Mouse (Mus musculus): ENCODE results near the gene Cgref1.

The Cgref1 gene

DNA sequence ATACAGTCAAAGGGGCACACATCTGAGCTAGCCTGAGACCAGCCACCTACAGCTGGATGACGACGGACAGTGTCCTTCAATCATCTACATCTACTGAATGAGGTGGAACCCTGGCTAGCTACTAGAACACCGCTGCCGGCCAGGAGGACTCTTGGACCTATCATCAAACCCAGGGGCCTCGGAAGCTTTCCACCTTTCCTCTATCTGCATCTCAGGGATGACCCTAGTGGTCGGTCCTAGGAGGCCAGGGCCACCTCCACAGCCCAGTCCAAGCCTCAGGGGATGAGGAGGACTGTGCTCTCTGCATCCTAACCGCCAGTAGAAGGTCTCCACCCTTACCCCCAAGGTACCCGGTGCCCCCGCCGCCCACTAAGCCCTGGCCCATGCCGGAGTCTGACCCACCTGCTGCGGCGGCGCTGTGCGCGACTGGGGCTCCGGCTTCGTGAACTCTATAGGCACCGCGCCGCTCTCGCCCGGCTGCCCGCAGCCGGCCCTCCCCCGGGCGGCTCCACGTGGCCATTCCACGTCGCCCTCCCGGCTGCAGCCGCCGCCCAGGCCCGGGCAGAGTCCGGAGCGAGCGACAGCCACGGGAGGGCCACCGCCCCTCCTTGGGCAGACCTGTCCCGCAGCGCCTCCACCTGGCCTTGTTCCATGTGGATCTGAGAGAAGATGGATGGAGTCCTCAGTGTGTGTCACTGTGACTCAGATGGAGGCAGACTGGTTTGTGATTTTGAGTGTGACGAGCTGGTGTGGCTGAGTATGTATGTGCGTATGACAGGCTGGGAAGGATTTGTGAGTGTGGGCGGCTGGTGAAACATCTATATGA is at the start of gene Cgref1:
TSS of gene Cgref1 (minus strand) at position 636 of the 826 bp plus-strand sequence.
- DNase-seq (ENCODE audit: extremely low spot score) = peak; percentile 64

DNA sequence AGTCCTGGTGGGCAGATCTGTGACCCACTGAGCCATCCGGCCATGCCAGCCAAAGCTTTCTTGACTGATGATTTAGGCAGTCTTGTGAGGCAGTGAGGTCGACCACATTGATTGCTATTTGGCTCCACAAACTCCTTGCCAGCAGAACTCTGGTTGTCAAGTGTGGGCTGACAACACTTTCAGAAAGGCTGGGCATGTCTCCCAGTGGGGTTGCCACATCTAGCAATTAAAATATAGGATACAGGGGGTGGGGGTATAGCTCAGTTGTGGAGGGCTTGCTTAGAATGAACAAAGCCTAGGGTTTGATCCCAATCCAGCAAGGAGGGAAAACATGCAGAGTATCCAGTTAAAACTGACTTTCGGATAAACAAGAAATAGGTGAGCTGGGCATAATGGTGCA is 48.7 kb upstream of the Cgref1 start:
- no peak for DNase-seq (ENCODE audit: extremely low spot score)

DNA sequence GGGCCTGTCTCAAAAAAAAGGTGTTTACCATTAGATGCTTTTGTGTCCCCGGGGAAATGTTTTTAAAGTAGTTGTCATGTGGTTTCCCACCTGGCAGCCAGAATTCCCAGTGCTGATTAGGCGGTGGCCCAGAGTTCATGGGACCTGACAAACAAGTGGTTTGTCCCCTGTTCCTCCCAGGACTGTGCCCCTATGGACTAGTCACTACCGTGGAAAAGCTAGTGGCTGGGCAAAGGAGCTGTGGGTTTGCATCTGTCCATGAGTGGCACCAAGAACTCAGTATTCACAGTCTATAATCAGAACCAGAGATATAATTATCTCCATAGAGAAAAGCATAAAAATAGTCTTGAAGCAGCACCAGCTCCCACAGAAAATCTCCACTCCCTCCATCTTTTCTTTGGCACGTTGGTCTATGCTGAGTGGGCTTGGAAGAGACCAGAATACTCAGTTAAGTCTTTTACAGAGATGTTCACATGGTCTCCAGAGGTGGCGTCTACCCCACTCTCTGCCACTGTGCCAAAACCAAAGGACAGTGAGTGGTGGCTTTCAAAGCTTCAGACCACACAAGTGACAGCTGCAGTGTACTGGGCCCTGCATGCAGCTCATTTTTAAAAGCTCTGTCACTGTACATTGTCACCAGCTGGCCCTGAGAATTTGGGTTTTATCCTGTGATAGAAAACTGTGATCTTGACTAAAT is 47.7 kb upstream of the Cgref1 start:
- DNase-seq (ENCODE audit: extremely low spot score) = no peak

DNA sequence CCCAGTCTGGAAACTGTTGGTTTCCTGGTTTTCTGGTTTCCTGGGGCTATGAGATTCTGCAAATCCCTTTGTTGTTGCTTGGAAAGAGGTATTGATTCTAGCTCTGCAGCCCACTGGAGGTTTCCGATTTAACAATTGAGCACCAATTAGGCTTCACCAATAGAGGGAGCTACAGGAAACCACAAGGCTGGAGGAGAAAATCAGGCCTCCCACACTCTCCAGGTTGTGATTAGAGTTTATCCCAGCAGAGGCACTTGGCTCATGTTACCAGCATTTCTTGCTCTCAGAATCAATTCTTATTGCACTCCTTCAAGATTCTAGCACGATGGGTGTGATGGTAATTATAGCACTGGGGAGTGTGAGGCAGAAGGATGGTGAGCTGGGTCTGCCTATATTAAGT is 37.0 kb upstream of the Cgref1 start:
- peak; percentile 20 for DNase-seq (ENCODE audit: extremely low spot score)

DNA sequence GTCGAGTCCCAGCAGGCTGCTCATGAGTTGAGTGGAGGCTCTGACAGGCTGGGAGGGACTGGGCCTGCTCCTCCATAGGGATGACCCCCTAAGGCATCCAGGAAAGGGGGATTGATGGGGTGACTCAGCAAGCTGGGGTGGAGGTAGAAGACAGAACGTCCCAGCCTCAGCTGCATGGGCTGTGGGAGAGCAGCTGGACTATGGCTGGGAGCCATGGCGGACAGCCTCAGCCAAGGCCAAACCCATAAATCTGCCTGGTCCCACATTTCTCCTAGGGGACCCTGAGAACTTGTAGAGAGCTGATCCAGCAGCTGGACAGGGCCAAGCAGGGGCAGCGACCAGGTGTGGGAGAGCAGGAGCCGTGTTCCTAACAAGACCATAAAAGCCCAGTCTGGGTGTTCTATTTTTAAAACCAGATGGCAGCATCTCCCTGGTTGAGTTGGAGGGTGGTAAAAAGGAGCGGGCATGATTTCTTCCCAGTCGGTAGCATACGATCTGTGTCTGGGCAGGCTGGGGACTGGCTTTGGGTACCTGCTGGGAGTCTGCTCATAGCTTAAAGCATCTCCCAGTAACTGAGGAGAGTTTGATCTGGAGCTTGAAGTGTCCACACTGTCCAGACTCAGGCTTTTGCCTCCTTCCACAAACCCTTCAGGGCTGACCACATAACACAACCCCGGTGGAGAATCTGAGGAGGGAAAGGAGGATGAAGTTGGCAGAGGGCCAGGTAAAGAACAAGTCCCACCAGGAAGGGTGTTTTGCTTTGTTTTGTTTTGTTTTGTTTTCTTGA is 29.7 kb upstream of the Cgref1 start:
- DNase-seq (ENCODE audit: extremely low spot score) = no peak

DNA sequence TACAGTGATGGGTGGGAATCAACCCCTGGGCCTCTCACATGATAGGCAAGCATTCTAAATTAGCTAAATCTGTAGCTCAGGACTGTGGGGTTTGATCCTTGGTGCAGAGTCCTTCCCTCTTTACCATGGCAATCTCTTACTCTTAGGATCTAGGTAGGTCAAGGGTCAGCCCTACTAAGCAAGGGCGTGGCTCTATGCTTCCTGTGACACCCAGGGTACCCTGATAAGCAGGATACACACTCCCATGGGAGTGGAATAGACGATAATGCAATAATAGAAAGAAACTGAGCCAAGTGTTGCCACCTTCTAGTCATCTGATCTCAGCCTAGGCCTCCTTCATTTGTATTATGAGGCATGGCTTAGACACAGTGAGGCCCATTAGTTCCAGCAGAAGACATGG is 24.0 kb upstream of the Cgref1 start:
- DNase-seq (ENCODE audit: extremely low spot score) = no peak

DNA sequence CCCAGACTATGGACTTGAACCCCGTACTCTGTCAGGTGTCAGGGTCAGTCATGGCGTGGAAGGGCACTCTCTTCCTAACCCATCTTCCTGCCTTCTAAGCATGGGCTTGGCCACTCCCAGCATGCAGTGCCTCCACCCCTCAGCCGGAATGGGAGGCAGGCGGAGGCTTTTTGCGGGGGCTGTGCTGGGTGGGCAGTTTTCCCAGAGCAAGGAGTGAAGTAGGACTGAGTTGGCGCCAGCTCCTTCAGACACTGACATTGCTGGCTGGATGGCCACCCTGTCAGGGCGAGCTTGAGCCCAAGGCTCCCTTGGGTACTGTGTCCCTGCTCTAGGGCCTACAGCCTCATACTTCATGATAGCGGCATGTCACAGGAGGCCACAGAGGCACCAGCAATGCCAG is 23.0 kb upstream of the Cgref1 start, which contains the start of gene Tcf23:
TSS of gene Tcf23 (plus strand) at position 247 of the 400 bp plus-strand sequence.
- no peak for DNase-seq (ENCODE audit: extremely low spot score)

DNA sequence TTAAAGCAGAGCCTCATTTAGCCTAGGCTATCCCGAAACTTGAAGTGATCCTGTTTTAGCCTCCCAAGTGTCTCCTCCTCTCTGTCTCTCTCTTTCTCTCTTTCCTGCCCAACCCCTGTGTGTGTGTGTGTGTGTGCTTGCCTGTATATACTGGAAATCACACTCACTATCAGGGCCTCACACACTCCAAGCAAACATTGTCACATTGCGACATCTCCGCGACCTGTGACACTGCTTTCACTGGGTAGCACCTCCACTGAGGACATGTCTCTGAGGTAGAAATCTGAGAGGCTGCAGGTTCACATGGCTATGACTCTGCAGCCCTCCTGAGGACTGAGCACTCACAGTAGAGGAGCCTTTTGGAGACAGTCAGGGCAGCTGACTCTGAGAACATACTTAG is 20.8 kb upstream of the Cgref1 start:
- DNase-seq (ENCODE audit: extremely low spot score) = no peak

DNA sequence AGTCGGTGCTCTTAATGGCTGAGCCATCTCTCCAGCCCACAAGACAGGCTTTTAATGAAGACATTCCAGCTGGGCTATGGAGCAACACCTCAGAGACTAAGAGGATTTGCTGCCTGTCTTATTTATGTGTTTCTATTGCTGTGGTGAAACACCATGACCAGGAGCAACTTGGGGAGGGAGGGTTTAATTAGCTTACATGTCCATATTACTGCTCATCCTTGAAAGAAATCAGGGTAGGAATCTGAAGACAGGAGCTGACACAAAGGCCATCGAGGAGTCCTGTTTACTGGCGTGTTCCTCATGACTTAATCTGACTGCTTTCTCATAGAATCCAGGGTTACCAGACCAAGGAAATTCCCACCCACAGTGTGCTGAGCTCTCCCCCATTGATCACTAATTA is 18.5 kb upstream of the Cgref1 start:
- DNase-seq (ENCODE audit: extremely low spot score) = no peak

DNA sequence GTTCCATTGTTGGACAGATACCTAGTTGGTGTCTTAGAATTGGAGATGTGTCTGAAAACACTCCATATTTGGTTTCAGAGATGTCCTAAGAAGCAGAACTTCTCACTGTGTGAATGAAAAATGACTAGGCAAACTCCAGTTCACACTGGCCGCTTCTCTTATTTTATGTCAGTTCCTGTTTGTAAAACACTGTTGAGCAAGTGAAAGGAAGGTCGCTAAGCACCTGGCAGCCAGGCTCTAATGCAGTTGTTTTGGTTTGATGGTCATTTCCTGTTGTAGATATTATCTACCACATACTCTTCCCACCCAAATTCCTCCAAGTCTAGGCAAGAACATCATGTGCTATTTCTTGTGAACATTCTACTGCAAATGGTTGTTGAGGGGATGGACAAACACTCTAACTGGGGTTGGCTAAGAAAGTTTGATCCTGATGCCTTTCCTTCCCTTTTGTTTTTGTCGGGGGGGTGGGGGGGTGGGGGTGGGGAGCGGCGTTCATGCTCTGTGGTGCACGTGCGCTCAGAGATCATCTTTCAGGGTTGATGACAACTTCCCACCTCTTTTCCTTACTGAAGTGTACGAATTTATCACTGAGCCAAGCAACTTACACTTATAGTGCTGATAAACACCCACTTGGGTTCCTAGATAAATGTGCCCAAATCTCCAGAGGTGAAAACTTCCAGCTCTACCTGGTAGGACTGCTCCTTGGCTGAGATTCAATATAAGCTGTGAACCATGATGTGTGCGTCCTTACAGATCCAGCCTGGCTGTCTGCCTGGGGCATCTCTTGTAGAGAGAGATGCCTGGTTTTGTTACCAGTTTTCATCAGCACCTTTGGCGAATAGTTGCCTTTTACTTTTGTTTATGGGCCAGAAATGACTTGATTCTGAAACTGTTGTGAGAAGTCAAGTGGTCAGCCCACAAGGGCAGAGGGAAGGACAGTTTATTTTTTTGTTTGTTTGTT is 16.4 kb upstream of the Cgref1 start:
- DNase-seq (ENCODE audit: extremely low spot score) = no peak

DNA sequence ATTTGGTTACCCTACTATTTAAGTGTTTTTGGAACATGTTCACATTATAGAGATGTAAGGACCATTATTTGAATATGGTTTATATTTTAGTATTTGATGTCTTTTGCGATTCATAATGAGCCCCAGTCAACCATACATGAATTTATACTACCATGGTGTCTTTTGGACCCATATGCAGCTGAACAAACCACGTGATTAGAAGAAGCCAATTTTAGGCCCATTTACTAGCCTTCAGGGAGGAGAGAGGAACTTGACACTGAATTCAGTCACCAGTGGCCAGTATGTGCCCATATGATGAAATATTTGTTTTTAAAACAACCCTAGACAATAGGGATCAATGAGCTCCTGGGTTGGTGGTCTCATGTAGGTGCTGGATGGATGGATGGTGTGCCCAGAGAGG is 15.4 kb upstream of the Cgref1 start:
- DNase-seq (ENCODE audit: extremely low spot score) = no peak

DNA sequence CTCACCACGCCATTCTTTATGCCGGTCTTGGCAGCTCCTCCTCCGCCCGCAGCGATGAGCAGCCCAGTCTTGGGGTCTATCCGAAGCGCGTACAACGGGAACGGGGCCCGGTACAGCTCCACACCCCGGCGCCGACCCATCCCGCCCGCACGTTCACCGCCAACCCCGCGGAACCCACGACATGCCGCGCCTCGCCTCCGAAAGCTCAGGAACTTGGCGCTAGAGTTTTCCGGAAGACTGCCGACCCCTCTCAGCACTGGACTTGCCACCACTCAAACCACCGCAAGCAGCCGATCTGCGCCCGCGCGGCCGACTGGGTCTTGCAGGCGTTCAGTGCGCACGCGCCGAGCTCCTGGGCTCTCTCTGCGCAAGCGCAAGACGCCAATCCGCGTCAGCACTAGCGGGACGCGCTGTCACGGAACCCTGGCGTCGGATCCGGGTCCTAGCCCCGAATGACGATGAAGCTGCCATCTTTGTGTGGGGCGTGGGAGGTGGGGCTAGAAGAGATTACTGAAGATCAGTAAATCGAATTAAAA is 14.6 kb upstream of the Cgref1 start, which contains the start of gene Preb:
TSS of gene Preb (minus strand) at position 396 of the 536 bp plus-strand sequence.
- DNase-seq (ENCODE audit: extremely low spot score) = peak; percentile 97

DNA sequence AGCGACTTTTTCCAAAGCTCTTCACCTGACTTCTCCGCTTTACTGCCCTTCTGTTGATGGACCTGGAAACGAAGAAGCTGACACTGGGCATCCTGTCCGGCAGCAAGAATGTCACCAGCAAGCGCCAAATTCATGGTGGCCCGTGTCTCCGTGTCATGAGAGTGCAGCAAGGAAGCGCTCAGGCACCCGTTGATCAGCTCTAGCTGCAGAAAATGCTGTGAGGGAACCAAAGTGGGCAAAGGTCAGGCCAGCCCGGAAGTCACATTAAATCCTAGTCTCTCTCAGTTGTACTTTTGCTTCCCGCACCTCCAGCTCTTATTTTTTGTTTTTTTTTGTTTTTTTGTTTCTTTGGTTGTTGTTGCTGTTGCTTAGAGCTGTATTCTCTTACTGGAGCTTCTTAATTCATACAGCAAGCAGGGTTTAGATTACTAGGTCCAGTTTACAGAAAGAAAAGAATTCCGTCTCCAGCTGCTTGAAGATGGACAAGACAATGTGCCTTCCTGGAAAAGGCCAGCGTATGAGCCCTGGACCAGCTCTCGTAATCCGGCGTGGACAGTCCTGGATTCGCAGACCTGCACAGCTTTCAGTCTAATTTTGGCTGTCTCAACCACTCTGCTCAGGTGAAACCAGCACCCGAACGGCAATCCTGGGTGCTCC is 13.9 kb upstream of the Cgref1 start:
- no peak for DNase-seq (ENCODE audit: extremely low spot score)

DNA sequence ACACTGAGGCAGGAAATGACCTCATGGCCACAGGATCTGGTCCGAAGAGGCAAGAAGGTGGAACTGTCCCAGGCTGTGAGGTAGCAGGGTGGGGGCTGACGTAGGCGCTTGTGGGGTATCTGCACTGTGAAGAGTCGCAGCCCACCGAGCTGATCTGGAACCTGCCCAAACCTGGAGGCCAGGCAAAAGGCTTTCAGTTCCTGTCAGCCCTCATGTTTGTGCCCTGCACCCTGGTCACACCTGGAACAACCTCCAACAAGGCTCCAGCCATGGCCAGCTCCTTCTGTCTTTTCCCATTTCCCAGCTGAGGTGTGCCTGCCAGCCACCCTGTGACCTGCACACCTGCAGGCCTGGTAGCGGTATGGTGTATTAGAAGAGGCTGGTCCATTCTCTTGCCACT is 12.5 kb upstream of the Cgref1 start:
- no peak for DNase-seq (ENCODE audit: extremely low spot score)

DNA sequence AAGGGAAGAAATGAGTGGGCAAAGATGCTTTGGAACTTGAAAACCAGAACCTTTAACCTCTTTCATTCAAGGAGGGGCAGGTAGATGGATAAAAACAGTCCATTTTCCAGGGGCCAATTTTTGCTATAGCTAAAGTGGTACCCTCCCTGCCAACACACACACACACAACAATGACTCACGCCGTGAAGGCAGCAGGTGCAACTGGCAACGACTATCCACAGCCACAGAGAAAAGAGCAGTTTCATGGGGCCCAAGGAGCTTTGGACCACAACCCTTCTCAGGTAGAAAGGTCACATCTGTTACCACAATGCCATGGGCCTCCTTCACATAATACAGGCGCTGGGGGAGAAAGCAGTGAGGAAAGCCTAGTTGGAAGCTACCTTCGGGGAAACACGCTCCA is 10.4 kb upstream of the Cgref1 start:
- no peak for DNase-seq (ENCODE audit: extremely low spot score)

DNA sequence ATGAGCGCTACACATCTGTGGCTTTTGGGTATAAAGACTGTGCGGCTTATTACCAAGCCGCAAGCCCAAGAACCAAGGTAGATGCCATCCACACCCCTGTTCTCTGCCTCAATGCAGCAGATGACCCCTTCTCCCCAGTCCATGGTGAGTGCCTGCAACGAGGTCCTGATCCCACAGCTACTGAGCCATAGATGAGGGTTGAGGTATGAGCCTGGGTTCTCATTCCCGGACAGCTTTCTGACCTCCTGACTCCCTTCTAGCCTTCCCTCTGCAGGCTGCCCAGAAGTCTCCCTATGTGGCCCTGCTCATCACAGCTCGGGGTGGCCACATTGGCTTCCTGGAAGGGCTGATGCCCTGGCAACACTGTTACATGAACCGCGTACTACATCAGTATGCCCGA is 9.2 kb upstream of the Cgref1 start:
- no peak for DNase-seq (ENCODE audit: extremely low spot score)

DNA sequence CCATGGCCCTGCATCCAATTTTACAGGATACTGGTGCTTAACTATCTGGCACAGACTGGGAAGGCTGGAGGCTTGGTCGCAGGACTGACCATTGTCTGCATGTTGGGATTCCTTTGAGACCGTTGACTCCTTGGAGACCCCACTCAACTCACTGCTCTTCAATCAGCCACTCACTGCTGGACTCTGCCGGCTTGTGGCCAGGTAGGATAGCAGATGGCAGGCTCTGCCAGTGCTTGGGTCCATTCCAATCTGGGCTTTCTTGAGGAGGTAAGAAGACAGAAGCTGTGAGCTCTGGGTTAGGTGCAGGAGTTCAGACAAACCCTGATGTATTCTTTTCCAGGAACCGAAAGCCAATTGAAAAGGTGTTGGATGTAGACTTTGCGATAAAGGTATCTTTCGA is 8.7 kb upstream of the Cgref1 start:
- no peak for DNase-seq (ENCODE audit: extremely low spot score)

DNA sequence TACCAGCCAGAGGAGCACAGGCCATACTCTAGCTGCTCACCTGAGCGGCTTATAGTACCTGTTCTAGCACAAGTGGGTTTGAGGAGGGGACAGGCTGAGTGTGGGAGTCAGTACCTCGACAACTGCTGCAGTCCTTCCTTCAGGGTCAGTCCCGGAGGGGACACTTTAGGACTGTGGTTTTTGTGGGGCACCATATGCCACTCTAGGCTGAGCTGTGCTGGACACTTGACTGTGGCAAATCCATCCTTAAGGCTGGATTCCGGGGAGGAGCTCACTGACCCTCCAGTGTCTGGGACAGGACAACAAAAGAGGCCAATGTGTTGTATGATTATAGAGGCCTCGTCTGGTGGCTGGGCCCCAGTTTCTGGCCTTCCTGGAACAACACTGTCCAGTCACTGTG is 7.2 kb upstream of the Cgref1 start:
- DNase-seq (ENCODE audit: extremely low spot score) = no peak

DNA sequence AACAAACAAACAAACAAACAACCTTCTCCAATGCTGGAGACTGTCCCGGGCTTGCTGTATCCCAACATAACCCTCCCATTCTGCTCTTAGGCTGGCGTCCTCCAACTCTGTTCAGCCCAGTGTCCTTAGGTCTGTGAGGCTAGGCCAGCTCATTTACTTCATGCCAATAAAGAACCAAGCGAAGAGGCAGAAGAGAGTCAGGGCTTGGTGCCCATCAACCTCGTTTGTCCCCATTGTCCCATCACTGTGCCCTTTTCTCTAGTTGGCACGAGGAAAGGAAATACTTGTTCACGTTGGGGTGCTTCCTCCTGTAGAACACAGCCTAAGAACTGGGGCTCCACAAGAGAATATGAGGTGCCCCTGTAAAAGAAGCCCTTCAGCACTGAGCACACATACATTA is 6.3 kb upstream of the Cgref1 start:
- no peak for DNase-seq (ENCODE audit: extremely low spot score)

DNA sequence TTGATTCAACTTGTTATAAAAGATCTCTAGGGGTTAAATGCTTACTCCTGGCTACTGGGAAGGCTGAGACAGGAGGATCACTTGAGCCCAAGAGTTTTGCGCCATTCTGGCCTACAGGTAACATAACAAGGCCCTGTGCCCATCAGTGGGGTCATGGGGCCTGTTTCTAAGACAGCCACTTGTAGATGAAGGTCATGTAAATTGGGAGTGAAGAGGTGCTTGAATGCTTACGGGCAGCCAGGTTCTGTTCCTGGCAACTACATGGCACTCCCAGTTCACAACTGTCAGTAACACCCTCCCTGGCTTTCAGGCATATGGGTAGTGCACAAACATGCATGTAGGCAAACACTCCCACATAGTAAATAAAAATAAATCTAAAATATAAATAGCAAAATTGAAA is 5.5 kb upstream of the Cgref1 start:
- DNase-seq (ENCODE audit: extremely low spot score) = no peak
